Mouse (Mus musculus): ENCODE measurements at regions not wholly inside any gene's neighbourhood (a gene's known extent, or its start where the extent isn't known, plus 50 kb on each side); places are given as distances from the start of the nearest gene placed in this dataset.

DNA sequence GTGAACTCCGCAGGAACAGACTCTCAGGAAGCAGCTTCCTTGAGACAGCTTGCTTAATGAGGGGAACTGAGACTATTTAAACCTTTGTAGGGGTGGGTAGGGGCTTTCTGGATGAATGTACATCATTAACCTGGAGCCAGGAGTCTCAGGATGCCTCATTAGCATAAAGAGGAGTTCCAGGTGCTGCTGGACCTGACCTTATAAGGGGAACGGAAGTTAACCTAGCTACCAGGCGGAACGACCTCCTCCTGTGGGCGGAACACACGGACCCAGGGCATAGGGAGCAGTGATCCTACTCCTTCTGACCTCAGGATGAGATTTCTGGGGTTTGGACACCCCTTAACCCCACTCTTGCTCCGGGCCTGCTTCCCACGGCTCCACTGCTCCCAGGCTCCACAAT, 417.6 kb upstream of the Smim15 start:
- DNase-seq, result no peak

DNA sequence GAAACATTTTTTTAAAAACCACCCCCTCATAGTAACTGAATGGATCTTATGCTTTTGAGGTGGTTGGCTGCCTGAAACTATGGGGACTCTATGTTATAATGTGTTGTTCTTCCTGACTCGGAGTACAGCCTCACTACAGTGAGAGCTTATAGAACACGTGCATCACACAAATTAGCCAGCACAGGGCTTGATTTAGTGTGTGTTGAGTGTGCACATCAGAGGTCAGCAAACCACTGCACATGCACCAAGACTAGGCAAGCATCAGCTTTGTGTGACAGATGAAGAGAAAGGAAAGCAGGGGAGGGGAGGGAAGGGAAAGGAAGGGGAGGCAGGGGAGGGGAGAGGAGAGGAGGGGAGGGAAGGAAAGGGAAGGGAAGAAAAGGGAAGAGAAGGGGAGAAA, 422.9 kb upstream of the Smim15 start:
- DNase-seq, result no peak

DNA sequence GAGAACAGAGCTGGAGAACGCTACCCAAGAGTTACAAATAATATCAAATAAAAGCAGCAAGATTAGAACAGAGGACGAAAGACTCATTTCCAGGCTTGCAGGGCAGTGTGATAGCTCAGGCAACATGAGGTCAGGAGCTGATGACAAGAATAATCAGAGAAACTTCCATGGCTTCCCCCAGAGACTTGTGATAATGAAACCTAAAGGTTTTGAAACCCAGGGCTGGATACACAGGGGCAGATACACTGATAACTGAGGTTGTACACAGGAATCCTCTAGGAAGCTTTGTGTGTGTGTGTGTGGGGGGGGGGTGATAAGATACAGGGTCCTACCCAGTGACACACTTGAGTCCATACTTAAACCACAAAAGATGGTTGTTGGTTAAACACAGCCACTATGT, 423.4 kb upstream of the Smim15 start:
- DNase-seq, result no peak

DNA sequence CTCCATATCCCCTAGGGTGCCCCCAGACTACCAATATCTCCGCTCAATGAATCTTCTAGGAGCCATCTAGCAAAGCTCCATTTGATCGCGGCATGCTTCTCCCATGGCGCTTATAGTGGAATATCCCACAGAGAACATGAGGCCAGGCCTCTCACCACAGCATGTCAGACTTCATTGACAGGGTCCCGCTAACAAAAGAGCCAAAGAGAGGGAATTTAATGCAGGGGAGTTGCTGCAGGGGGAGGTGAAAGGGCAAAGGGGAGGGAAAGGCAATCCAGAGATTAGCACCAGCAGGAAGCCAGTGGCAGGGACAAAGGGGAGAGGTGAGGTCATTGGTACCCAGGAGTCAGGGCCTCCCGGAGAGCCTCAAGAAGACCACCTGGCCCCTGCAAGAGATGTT, 424.0 kb upstream of the Smim15 start:
- no peak for DNase-seq

DNA sequence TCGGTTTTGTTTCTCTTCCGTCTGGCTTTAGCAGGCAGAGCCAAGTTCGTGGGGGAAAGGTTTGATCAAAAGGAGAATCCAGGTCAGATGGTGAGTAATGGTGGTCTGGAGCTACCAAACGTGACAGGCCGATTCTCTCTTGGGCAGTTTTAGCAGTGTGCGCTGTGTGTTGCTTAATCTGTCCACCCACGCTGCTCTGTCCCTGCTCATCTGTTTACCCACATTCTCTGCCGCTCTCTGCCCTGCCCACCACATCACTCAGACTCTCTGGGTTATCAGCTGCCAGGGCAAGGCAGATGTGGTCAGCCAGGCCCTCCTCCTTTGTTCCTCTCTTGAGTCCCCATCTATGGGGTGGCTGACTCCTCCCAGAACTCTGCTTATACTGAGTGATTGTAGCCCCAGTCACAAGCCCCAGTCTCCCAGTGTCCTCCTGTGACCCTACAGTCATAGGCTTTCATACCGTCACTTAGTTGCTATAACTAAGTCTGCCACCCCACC, 424.8 kb upstream of the Smim15 start:
- peak; percentile 5 for DNase-seq

GRCm38 (mm10) chr13:107618796-107619429, 425.3 kb upstream of the Smim15 start:
- DNase-seq, result no peak

DNA sequence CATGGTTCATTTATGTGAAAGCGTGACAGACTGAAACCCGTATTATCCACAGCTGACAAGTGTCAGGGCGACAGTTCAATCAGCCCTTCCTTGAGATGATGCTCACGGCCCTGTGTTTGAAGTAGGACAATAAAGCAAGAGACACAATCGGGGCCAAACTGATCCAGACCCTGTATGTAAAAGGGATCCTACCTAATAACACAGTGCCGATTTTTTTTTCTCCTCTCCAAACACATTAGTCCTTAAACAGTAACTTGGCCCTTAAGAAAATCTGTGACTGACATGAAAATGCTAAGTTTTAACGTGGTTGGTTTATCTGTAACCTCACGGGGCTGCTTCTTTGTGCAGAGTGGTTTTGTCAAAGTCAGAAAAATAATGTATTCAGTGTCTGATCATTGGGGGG, 425.9 kb upstream of the Smim15 start:
- DNase-seq, result no peak

DNA sequence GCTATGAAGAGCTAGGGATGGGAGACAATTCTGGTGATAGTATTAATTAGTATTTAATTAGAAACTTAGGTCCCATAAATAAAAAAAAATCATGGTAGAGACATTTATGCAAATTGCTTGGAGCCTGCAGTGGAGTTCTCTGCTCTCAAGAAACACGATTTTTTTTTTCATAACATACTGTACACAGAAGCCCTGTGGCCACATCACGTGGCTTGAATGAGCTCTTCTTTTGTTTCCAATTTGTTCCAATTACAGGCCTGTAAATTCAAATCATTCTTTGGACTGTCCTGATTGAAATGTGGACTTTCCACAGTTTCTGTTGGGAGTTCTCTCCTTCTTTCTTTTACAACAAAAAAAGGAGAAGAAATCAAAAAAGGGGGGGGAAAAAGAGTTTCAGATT, 426.7 kb upstream of the Smim15 start:
- no peak for DNase-seq

GRCm38 (mm10) chr13:107616775-107617174, 427.5 kb upstream of the Smim15 start:
- peak; percentile 12 for DNase-seq

DNA sequence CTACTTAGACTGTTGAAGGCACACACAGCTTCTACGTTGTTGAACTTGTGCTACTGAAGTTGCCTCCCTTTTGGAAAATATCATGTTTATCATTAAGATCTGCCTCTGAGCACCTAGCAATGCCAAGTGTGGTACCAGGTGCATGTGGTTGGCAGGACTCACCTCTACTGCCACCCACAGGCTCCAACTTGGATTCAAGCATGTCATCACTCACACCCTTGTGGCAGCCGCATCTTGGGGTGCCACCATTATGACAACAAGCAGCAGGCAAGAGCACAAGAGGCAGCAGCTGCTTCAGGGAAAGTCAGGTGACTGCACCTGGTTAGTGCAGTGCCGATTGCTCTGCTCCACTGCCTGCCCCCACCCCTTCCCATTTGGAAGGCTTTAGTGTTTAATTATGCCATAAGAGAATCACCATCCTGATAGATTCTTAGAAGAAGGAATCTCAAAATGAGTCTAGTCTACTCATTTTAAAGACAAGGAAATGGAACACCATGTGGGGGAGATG, 435.2 kb upstream of the Smim15 start:
- no peak for DNase-seq

DNA sequence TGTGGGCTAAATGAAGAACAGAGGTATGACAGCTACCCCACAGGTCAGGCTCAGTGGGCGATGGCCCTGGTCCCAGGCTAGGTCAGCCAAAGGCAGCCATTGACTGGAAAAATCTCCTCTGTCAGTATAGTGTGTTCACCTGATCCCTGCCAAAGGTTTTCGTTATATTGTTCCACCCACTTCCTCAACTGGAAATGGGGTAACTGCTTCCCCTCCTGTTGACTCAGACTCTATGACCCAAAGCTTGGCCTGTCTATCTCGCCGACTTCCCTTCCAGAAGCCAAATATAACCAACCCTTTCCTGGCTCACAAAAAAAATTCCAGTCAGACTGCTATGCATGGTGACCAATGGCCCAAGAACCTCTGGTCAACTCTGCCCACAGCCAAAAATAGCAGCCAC, 437.0 kb upstream of the Smim15 start:
- DNase-seq, result peak; percentile 14

DNA sequence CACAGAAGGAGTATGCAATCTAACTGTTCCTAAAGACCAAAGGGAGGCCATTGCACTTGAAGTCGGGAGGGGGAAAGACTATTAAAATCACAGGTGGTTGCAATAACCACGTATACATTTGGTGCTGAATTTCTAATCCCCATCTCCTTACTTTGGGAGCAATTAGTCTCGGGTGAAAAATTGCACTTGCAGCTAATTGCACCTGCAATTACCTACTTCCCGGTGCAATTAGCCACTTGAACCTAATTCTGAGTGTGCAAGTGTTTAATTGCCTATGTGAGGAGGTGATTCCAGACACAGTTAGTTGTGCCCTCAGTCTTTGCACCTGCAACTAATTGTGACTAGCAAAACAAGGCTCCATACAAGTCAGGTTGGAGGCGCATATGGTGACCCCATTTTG, 442.1 kb upstream of the Smim15 start:
- DNase-seq, result no peak

- DNase-seq, result no peak
Observed at GRCm38 (mm10) chr13:107601132-107601439, 443.2 kb upstream of the Smim15 start.

DNA sequence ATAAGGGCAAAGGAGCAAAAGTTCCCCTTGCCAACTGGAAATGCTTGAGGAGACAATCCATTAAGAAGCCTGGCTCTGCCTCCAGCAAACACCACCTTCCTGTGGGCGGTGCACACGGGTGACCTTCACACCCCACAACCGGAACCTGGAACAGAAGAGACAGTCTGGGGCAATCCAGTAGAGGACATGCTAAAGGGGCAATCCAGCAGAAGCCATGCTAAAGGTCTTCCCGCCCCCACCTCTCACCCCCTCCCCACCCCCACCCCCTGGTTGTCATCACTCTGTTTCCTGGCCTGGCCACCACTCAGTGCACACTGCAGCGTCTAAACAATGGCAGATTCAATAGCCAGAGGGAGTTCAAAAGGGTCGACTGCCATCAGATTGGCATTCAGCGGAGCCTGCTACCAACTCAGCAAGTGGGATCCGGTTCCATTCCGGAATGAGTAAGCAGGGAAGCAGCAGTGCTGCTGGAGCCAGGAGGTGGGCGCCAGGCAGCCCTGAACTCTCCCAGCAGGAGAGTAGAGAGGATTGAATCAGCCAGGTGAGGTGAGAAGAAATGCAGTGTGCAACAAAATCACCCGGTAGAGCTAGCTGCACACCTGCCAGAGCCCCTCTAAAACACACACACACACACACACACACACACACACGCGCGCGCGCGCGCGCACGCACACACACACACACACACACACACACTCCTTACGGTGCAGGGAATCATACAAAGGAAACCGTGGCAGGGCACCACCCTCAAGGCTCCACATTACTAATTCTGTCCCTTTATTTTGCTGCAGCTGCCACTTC, 443.7 kb upstream of the Smim15 start:
- peak; percentile 16 for DNase-seq

DNA sequence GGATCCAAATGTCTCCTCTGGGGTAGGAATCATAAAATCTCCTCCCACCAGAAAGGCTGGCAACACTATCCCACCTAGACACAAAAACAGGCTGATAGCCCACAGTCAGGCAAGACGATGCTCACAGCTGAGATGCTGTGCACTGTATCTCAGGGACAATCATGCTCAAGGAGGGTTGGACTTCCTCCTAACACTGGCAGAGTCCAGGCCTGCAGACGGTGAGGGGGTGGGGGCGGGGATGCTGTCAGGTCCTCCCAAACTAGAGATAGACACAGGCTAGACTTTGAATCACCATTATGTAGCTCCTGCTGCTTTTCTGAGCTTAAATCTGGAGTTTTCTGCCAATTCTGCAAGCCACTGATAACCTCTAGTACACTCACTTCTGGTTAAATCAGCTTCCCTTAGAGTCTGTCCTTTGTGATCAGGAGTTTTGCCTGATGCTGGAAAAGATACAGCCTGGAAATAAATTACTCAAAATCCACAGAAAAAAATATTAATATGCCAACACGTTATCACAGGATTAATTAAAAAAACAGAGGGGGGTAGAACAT, 445.1 kb upstream of the Smim15 start:
- DNase-seq, result no peak

DNA sequence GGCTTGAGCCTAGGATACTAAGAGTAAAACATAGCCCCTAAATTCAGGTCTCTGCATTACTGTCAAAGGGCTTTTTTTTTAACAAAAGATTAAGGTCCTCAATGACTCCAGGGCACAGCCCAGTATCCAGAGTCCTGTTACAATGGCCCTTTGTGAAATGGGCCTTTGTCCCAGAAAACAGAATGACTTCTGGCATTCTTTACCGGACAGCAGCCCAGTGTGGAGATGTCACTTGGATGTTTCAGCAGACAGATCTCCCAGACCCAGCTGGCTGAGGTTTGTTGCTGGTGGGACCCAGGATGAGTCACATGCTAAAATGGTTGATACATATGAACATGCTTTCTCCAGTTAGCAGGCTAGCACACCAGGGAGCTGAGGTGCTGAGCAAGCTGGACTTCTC, 445.9 kb upstream of the Smim15 start:
- DNase-seq, result no peak

DNA sequence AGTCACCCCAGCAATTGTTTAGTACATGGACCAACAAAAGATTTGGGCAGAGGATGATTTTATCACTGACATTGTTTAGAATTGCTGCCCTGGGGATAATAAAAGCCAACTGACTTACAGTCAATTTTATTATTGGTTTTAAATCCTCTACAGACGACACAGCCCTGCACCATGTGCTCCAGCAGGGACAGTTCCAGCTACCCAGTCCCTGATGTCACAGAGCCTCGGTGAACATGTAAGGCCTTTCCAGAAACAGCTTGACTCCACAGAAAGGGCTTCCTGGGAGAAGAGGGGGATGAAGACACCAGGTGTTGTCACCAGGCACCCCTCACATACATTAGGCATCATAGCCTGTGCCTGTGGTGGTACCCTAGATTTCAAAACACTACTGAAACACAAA, 447.0 kb upstream of the Smim15 start:
- DNase-seq, result no peak

GRCm38 (mm10) chr13:107596183-107596582, 448.1 kb upstream of the Smim15 start:
- DNase-seq, result no peak

GRCm38 (mm10) chr13:107588399-107589002, 455.7 kb upstream of the Smim15 start:
- DNase-seq, result no peak

- DNase-seq, result no peak
Observed at GRCm38 (mm10) chr13:107587678-107588077, 456.6 kb upstream of the Smim15 start.

DNA sequence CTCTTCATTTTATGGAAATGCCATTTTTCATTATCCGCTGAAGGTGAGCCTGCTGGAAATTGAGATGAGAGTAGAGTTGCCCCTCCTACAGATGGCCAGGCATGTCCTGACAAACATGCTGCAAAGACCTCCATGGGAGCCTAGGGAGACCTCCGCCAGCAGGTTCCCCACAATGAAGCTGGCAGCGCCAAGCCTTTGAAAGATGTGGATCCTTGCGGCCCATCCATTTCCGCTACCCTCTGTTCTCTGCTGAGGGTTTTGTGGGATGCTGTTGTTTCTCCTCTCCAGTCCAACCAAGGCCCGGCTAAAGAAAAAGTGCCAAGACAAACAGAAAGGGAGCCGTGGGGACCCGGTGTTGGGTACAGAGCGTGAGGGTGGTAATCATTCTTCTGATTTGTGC, 458.3 kb upstream of the Smim15 start:
- DNase-seq, result no peak

- DNase-seq, result no peak
Observed at GRCm38 (mm10) chr13:107585353-107585752, 458.9 kb upstream of the Smim15 start.

- DNase-seq, result no peak
Observed at GRCm38 (mm10) chr13:107578968-107579367, 465.3 kb upstream of the Smim15 start.
